In genomic region chr9:110880772-110881171, GRCm38 (mm10) we compare ENCODE assay signal across 8 mouse cellular contexts. TPM values are rescaled to one million over a fixed set of nuclear protein-coding genes. Genes with fewer than 3 reads are reported as not detected.
DNase-seq lines count a peak whose midpoint lies in the region; ATAC-seq and TF ChIP-seq lines count a peak whose summit lies in the region.

No protein-coding gene starts in this region.

- H3K4me3 ChIP-seq in spleen, adult 2 months (ENCODE audit: extremely low read depth, insufficient read depth, insufficient read length), result peak overlapping the region; percentile 72
- H3K4me3 ChIP-seq in heart, embryonic 15.5 days, result peak overlapping the region; percentile 60
- peak overlapping the region; percentile 58 for H3K4me3 ChIP-seq in limb, embryonic 12.5 days (replicated peaks)
- H3K4me3 ChIP-seq in midbrain, embryonic 16.5 days (ENCODE audit: low read depth, low read length), result peak overlapping the region; percentile 55

- WGBS in spleen, adult 2 months, result 64% methylated on average over 4 of the region's 4 CpGs
- WGBS in heart, embryonic 15.5 days, result 74% methylated on average over 4 of the region's 4 CpGs
- WGBS in limb, embryonic 12.5 days, result 78% methylated on average over 4 of the region's 4 CpGs
- 69% methylated on average over 4 of the region's 4 CpGs for WGBS in midbrain, embryonic 16.5 days

- peak overlapping the region; percentile 89 for H3K4me2 ChIP-seq in heart, embryonic 15.5 days
- peak overlapping the region; percentile 84 for H3K4me2 ChIP-seq in limb, embryonic 12.5 days
- H3K4me2 ChIP-seq in midbrain, embryonic 16.5 days (ENCODE audit: low read length), result peak overlapping the region; percentile 88

- H3K27me3 ChIP-seq in spleen, adult 2 months (ENCODE audit: control insufficient read depth, insufficient read depth, low read length), result no peaks in the 10 kb centered on the region; the same call in 1 of the 2 replicates
- peaks cover 9% of the 10 kb centered on the region for H3K27me3 ChIP-seq in heart, embryonic 15.5 days
- H3K27me3 ChIP-seq in limb, embryonic 12.5 days, result peaks cover 54% of the 10 kb centered on the region
- H3K27me3 ChIP-seq in midbrain, embryonic 16.5 days (ENCODE audit: control insufficient read depth, insufficient read depth, low read depth, low read length), result peaks cover 31% of the 10 kb centered on the region

- H3K36me3 ChIP-seq in spleen, adult 2 months (ENCODE audit: control insufficient read depth, insufficient read depth, low read length), result no peaks in the 10 kb centered on the region
- H3K36me3 ChIP-seq in heart, embryonic 15.5 days, result no peaks in the 10 kb centered on the region
- no peaks in the 10 kb centered on the region for H3K36me3 ChIP-seq in limb, embryonic 12.5 days
- no peaks in the 10 kb centered on the region for H3K36me3 ChIP-seq in midbrain, embryonic 16.5 days (ENCODE audit: control insufficient read depth, insufficient read depth, low read length)

- no peak for TF ChIP-seq CTCF in spleen, adult 2 months (IDR thresholded peaks at IDR 0.05; ENCODE audit: extremely low read depth, insufficient read depth, insufficient read length, insufficient replicate concordance)

- no peak for TF ChIP-seq POLR2A in spleen, adult 2 months (IDR thresholded peaks at IDR 0.05; ENCODE audit: low read depth, low read length)

- peak overlapping the region; percentile 86 for H3K27ac ChIP-seq in spleen, adult 2 months (ENCODE audit: insufficient read depth, low read length)
- H3K27ac ChIP-seq in heart, embryonic 15.5 days, result no peak overlapping the region
- no peak overlapping the region for H3K27ac ChIP-seq in limb, embryonic 12.5 days
- no peak overlapping the region for H3K27ac ChIP-seq in midbrain, embryonic 16.5 days (ENCODE audit: low read length)

- H3K9me3 ChIP-seq in heart, embryonic 15.5 days (replicated peaks), result no peaks in the 10 kb centered on the region
- H3K9me3 ChIP-seq in limb, embryonic 12.5 days, result no peaks in the 10 kb centered on the region
- no peaks in the 10 kb centered on the region for H3K9me3 ChIP-seq in midbrain, embryonic 16.5 days (replicated peaks; ENCODE audit: control insufficient read depth, low read length, poor library complexity, severe bottlenecking)

- 0 out of 2 replicates have a peak overlapping the region, but pooled peaks have one; percentile 64 for H3K9ac ChIP-seq in heart, embryonic 15.5 days
- peak overlapping the region; percentile 67 for H3K9ac ChIP-seq in limb, embryonic 12.5 days (replicated peaks)
- H3K9ac ChIP-seq in midbrain, embryonic 16.5 days (ENCODE audit: low read depth, low read length), result no peak overlapping the region

- H3K4me1 ChIP-seq in spleen, adult 2 months (ENCODE audit: control insufficient read depth, insufficient read depth, insufficient read length), result no peaks in the 10 kb centered on the region; the same call in 1 of the 2 replicates
- peaks cover 36% of the 10 kb centered on the region for H3K4me1 ChIP-seq in heart, embryonic 15.5 days (replicated peaks)
- H3K4me1 ChIP-seq in limb, embryonic 12.5 days (replicated peaks), result peaks cover 11% of the 10 kb centered on the region; the same call in 1 of the 2 replicates
- peaks cover 8% of the 10 kb centered on the region for H3K4me1 ChIP-seq in midbrain, embryonic 16.5 days (ENCODE audit: control insufficient read depth, insufficient read depth, low read length)

- no peak for ATAC-seq in heart, embryonic 15.5 days (replicated peaks; ENCODE audit: insufficient number of reproducible peaks, insufficient read depth, low FRiP score, low read depth)
- no peak for ATAC-seq in limb, embryonic 12.5 days (ENCODE audit: insufficient number of reproducible peaks, insufficient read depth, low FRiP score, low TSS enrichment, low read depth)
- ATAC-seq in midbrain, embryonic 16.5 days, result no peak

- DNase-seq in spleen, adult 2 months (ENCODE audit: low read depth in 1 of 2, low spot score in 2 of 2), result no peak
- DNase-seq in spleen, postnatal 4 days (ENCODE audit: low spot score in 2 of 2), result no peak
- DNase-seq in retina, postnatal 1 day, result no peak
- no peak for DNase-seq in thymus, postnatal 0 days (ENCODE audit: low spot score)
- no peak for DNase-seq in MN1 (ENCODE audit: low spot score)

RNA-seq across cellular contexts. Expression of gene Tmie, which starts 0.9 kb away (rescaled TPM):
- 2.9 and 3.0 TPM in 2 replicates for polyA plus RNA-seq in spleen, adult 2 months (2012; rRNA removed)
- 0.74 and 1.2 TPM in 2 replicates for polyA plus RNA-seq in heart, embryonic 15.5 days (2015; fragmentation: Nextera tagmentation; extraction: Ambion mirVana)
- polyA plus RNA-seq in limb, embryonic 12.5 days (2016; fragmentation: Nextera tagmentation; extraction: Ambion mirVana), result 0.68 and 0.87 TPM in 2 replicates
- 4.0 and 5.7 TPM in 2 replicates for polyA plus RNA-seq in midbrain, embryonic 16.5 days (2015; fragmentation: Nextera tagmentation; extraction: Ambion mirVana)
- polyA plus RNA-seq in thymus, postnatal 0 days (2015; fragmentation: Nextera tagmentation; extraction: Ambion mirVana), result 6.2 and 7.1 TPM in 2 replicates

RNA-seq across cellular contexts. Expression of gene Als2cl, which starts 1.1 kb away (rescaled TPM):
- 58.9 and 64.3 TPM in 2 replicates for polyA plus RNA-seq in spleen, adult 2 months (2012; rRNA removed)
- polyA plus RNA-seq in heart, embryonic 15.5 days (2015; fragmentation: Nextera tagmentation; extraction: Ambion mirVana), result 1.7 and 3.2 TPM in 2 replicates
- polyA plus RNA-seq in limb, embryonic 12.5 days (2016; fragmentation: Nextera tagmentation; extraction: Ambion mirVana), result 1.6 and 2.9 TPM in 2 replicates
- 2.5 and 2.7 TPM in 2 replicates for polyA plus RNA-seq in midbrain, embryonic 16.5 days (2015; fragmentation: Nextera tagmentation; extraction: Ambion mirVana)
- polyA plus RNA-seq in thymus, postnatal 0 days (2015; fragmentation: Nextera tagmentation; extraction: Ambion mirVana), result 3.7 and 4.9 TPM in 2 replicates

RNA-seq across cellular contexts. Expression of gene Prss50, which starts 23.0 kb away (rescaled TPM):
- 3.5 and 5.5 TPM in 2 replicates for polyA plus RNA-seq in spleen, adult 2 months (2012; rRNA removed)
- polyA plus RNA-seq in heart, embryonic 15.5 days (2015; fragmentation: Nextera tagmentation; extraction: Ambion mirVana), result 0.37 TPM in 1 of 2 replicates, not detected in the other
- 0.65 and 0.72 TPM in 2 replicates for polyA plus RNA-seq in limb, embryonic 12.5 days (2016; fragmentation: Nextera tagmentation; extraction: Ambion mirVana)
- polyA plus RNA-seq in midbrain, embryonic 16.5 days (2015; fragmentation: Nextera tagmentation; extraction: Ambion mirVana), result 0.29 and 0.47 TPM in 2 replicates
- 0.14 and 0.18 TPM in 2 replicates for polyA plus RNA-seq in thymus, postnatal 0 days (2015; fragmentation: Nextera tagmentation; extraction: Ambion mirVana)

RNA-seq across cellular contexts. Expression of gene Fam240a, which starts 35.9 kb away (rescaled TPM):
- polyA plus RNA-seq in spleen, adult 2 months (2012; rRNA removed), result 0.25 and 0.35 TPM in 2 replicates
- not detected in 2 replicates for polyA plus RNA-seq in heart, embryonic 15.5 days (2015; fragmentation: Nextera tagmentation; extraction: Ambion mirVana)
- polyA plus RNA-seq in limb, embryonic 12.5 days (2016; fragmentation: Nextera tagmentation; extraction: Ambion mirVana), result not detected in 2 replicates
- polyA plus RNA-seq in midbrain, embryonic 16.5 days (2015; fragmentation: Nextera tagmentation; extraction: Ambion mirVana), result not detected in 2 replicates
- 0.67 and 0.82 TPM in 2 replicates for polyA plus RNA-seq in thymus, postnatal 0 days (2015; fragmentation: Nextera tagmentation; extraction: Ambion mirVana)

RNA-seq across cellular contexts. Expression of gene Prss46, which starts 36.5 kb away (rescaled TPM):
- polyA plus RNA-seq in spleen, adult 2 months (2012; rRNA removed), result not detected in 2 replicates
- 0.10 TPM in 1 of 2 replicates, not detected in the other for polyA plus RNA-seq in heart, embryonic 15.5 days (2015; fragmentation: Nextera tagmentation; extraction: Ambion mirVana)
- not detected in 2 replicates for polyA plus RNA-seq in limb, embryonic 12.5 days (2016; fragmentation: Nextera tagmentation; extraction: Ambion mirVana)
- not detected in 2 replicates for polyA plus RNA-seq in midbrain, embryonic 16.5 days (2015; fragmentation: Nextera tagmentation; extraction: Ambion mirVana)
- polyA plus RNA-seq in thymus, postnatal 0 days (2015; fragmentation: Nextera tagmentation; extraction: Ambion mirVana), result not detected in 2 replicates

Comparison
In these comparisons a context has a peak if more than half of its experiments do, and no peak if none do; other contexts are left out.
1. RNA of gene Als2cl, which starts 1.1 kb away (polyA plus RNA-seq): 58.9 to 64.3 TPM in spleen, adult 2 months; 3.7 to 4.9 TPM in thymus, postnatal 0 days, 2.5 to 2.7 TPM in midbrain, embryonic 16.5 days, 1.7 to 3.2 TPM in heart, embryonic 15.5 days and 1.6 to 2.9 TPM in limb, embryonic 12.5 days; every median in the first group is over 10 times any median in the second.
2. Peak in every context shown above with its lines, with median percentiles within 50 percentile points of each other: H3K4me3 ChIP-seq and H3K4me2 ChIP-seq.